Mouse (Mus musculus): ENCODE results near the gene Vezf1. TPM values are rescaled to one million over a fixed set of nuclear protein-coding genes. Genes with fewer than 3 reads are reported as not detected.

Vezf1 gene
- polyA plus RNA-seq, 1 experiment = 29.6 TPM

- peak; percentile 86 for TF ChIP-seq POLR2A (IDR thresholded peaks at IDR 0.05; ENCODE audit: borderline replicate concordance, insufficient read depth, low read length)
- no peak for TF ChIP-seq CTCF (IDR thresholded peaks at IDR 0.05; ENCODE audit: borderline replicate concordance, insufficient read depth, low read depth, low read length)
- peak within 1 kb of the TSS; percentile 87 for H3K27ac ChIP-seq (ENCODE audit: insufficient read depth, low read length)
- H3K4me3 ChIP-seq (replicated peaks; ENCODE audit: insufficient read depth, low read depth, low read length) = peak within 1 kb of the TSS; percentile 83
- WGBS = under 1% methylated on average over 60 of the region's 60 CpGs
- no peaks in the 10 kb centered on the region for H3K27me3 ChIP-seq (ENCODE audit: control insufficient read depth, insufficient read depth, low read length)
- peaks cover 3% of the 10 kb centered on the region; the same call in 1 of the 2 replicates for H3K4me1 ChIP-seq (ENCODE audit: control insufficient read depth, insufficient read depth, low read length)
- DNase-seq = peak; percentile 98 to 99
Measured at GRCm38 (mm10) chr11:88046944-88047794, 20.9 kb upstream of the Vezf1 start, which contains the start of gene Srsf1. Gene Srsf1, plus strand, starts transcription at chr11:88047373.

GRCm38 (mm10) chr11:88047871-88048531 is 20.1 kb upstream of the Vezf1 start:
- peak overlapping the region; percentile 87 for H3K27ac ChIP-seq (ENCODE audit: insufficient read depth, low read length)
- 1% methylated on average over 76 of the region's 76 CpGs for WGBS
- no peaks in the 10 kb centered on the region for H3K27me3 ChIP-seq (ENCODE audit: control insufficient read depth, insufficient read depth, low read length)
- peak overlapping the region; percentile 83 for H3K4me3 ChIP-seq (replicated peaks; ENCODE audit: insufficient read depth, low read depth, low read length)
- no peak for TF ChIP-seq POLR2A (IDR thresholded peaks at IDR 0.05; ENCODE audit: borderline replicate concordance, insufficient read depth, low read length)
- no peak for TF ChIP-seq CTCF (IDR thresholded peaks at IDR 0.05; ENCODE audit: borderline replicate concordance, insufficient read depth, low read depth, low read length)
- peak; percentile 73 to 77 for DNase-seq
- H3K4me1 ChIP-seq (ENCODE audit: control insufficient read depth, insufficient read depth, low read length) = peaks cover 3% of the 10 kb centered on the region; the same call in 1 of the 2 replicates

- Histone ChIP-seq H3K27me3 (ENCODE audit: control insufficient read depth, insufficient read depth, low read length) (no peaks in the 10 kb centered on the region), H3K4me3 (replicated peaks; ENCODE audit: insufficient read depth, low read depth, low read length) (peak overlapping the region; percentile 47), H3K4me1 (ENCODE audit: control insufficient read depth, insufficient read depth, low read length) (peaks cover 3% of the 10 kb centered on the region; the same call in 1 of the 2 replicates), H3K27ac (ENCODE audit: insufficient read depth, low read length) (no peak overlapping the region)
- WGBS = 6% methylated on average over 26 of the region's 26 CpGs
- DNase-seq = peak in 1 of 2 experiments; percentile 25
- TF ChIP-seq CTCF (IDR thresholded peaks at IDR 0.05; ENCODE audit: borderline replicate concordance, insufficient read depth, low read depth, low read length) (no peak), POLR2A (IDR thresholded peaks at IDR 0.05; ENCODE audit: borderline replicate concordance, insufficient read depth, low read length) (no peak)
Measured at GRCm38 (mm10) chr11:88048961-88049670, 19.0 kb upstream of the Vezf1 start.

GRCm38 (mm10) chr11:88049732-88050131 is 18.3 kb upstream of the Vezf1 start:
- DNase-seq = no peak
- TF ChIP-seq POLR2A (IDR thresholded peaks at IDR 0.05; ENCODE audit: borderline replicate concordance, insufficient read depth, low read length) (no peak), CTCF (IDR thresholded peaks at IDR 0.05; ENCODE audit: borderline replicate concordance, insufficient read depth, low read depth, low read length) (no peak)
- peaks cover 3% of the 10 kb centered on the region; the same call in 1 of the 2 replicates for H3K4me1 ChIP-seq (ENCODE audit: control insufficient read depth, insufficient read depth, low read length)
- no peaks in the 10 kb centered on the region for H3K27me3 ChIP-seq (ENCODE audit: control insufficient read depth, insufficient read depth, low read length)
- H3K4me3 ChIP-seq (replicated peaks; ENCODE audit: insufficient read depth, low read depth, low read length) = peak overlapping the region; percentile 47
- no peak overlapping the region for H3K27ac ChIP-seq (ENCODE audit: insufficient read depth, low read length)

GRCm38 (mm10) chr11:88052638-88053037 is 15.4 kb upstream of the Vezf1 start:
- Histone ChIP-seq H3K4me3 (replicated peaks; ENCODE audit: insufficient read depth, low read depth, low read length) (no peak overlapping the region), H3K27ac (ENCODE audit: insufficient read depth, low read length) (no peak overlapping the region), H3K27me3 (ENCODE audit: control insufficient read depth, insufficient read depth, low read length) (no peaks in the 10 kb centered on the region), H3K4me1 (ENCODE audit: control insufficient read depth, insufficient read depth, low read length) (peaks cover 3% of the 10 kb centered on the region; the same call in 1 of the 2 replicates)
- 77% methylated on average over 4 of the region's 4 CpGs for WGBS
- DNase-seq = no peak
- no peak for TF ChIP-seq POLR2A (IDR thresholded peaks at IDR 0.05; ENCODE audit: borderline replicate concordance, insufficient read depth, low read length)
- no peak for TF ChIP-seq CTCF (IDR thresholded peaks at IDR 0.05; ENCODE audit: borderline replicate concordance, insufficient read depth, low read depth, low read length)

GRCm38 (mm10) chr11:88053821-88054220 is 14.3 kb upstream of the Vezf1 start:
- no peak overlapping the region for H3K4me3 ChIP-seq (replicated peaks; ENCODE audit: insufficient read depth, low read depth, low read length)
- no peak for TF ChIP-seq CTCF (IDR thresholded peaks at IDR 0.05; ENCODE audit: borderline replicate concordance, insufficient read depth, low read depth, low read length)
- no peak for TF ChIP-seq POLR2A (IDR thresholded peaks at IDR 0.05; ENCODE audit: borderline replicate concordance, insufficient read depth, low read length)
- 29% methylated on average over 3 of the region's 3 CpGs for WGBS
- H3K27ac ChIP-seq (ENCODE audit: insufficient read depth, low read length) = no peak overlapping the region
- no peaks in the 10 kb centered on the region for H3K27me3 ChIP-seq (ENCODE audit: control insufficient read depth, insufficient read depth, low read length)
- peaks cover 3% of the 10 kb centered on the region; the same call in 1 of the 2 replicates for H3K4me1 ChIP-seq (ENCODE audit: control insufficient read depth, insufficient read depth, low read length)
- no peak for DNase-seq

GRCm38 (mm10) chr11:88054589-88054988 is 13.5 kb upstream of the Vezf1 start:
- DNase-seq = peak; percentile 36 to 39
- Histone ChIP-seq H3K27ac (ENCODE audit: insufficient read depth, low read length) (no peak overlapping the region), H3K27me3 (ENCODE audit: control insufficient read depth, insufficient read depth, low read length) (no peaks in the 10 kb centered on the region), H3K4me3 (replicated peaks; ENCODE audit: insufficient read depth, low read depth, low read length) (no peak overlapping the region), H3K4me1 (ENCODE audit: control insufficient read depth, insufficient read depth, low read length) (no peaks in the 10 kb centered on the region; the same call in 1 of the 2 replicates)
- no peak for TF ChIP-seq POLR2A (IDR thresholded peaks at IDR 0.05; ENCODE audit: borderline replicate concordance, insufficient read depth, low read length)
- peak; percentile 39; the same call in 1 of the 2 replicates for TF ChIP-seq CTCF (IDR thresholded peaks at IDR 0.05; ENCODE audit: borderline replicate concordance, insufficient read depth, low read depth, low read length)
- 60% methylated on average over 1 of the region's 1 CpGs for WGBS
